Mouse (Mus musculus): ENCODE results near the gene Naalad2.

- TF ChIP-seq CTCF (IDR thresholded peaks at IDR 0.05; ENCODE audit: insufficient read depth, low read length) (no peak), POLR2A (IDR thresholded peaks at IDR 0.05; ENCODE audit: borderline replicate concordance, extremely low read depth, low read depth, low read length) (no peak)
These were observed 126.9 kb downstream of the Naalad2 start for GRCm38 (mm10) chr9:18275901-18276300.

All from lung, adult 2 months (tissue).